Mouse (Mus musculus) midbrain, postnatal 0 days (tissue): ENCODE data around the gene Foxn3. TPM values are rescaled to one million over a fixed set of nuclear protein-coding genes. Genes with fewer than 3 reads are reported as not detected.

ENCODE experiments used
- ATAC-seq: fragments of 200-750 bp; cut with Nextera tagmentation; 2 replicates; pipeline ENCODE4 v1.8.0; 2017; ENCODE audit warnings: moderate number of reproducible peaks, mild to moderate bottlenecking, moderate TSS enrichment, moderate library complexity; ENCODE audit not compliant: low FRiP score
- DNase-seq: peaks from one replicate; pipeline ENCODE4 v3.0.0-alpha.2; 2015; ENCODE audit warnings: low spot score
- H3K27ac ChIP-seq: fragments of 300-500 bp; sonication (generic); 2 replicates; pipeline ENCODE4 v1.5.1; 2014; ENCODE audit warnings: low read depth, mild to moderate bottlenecking, low read length, mixed read lengths
- H3K27me3 ChIP-seq: fragments of 300-500 bp; sonication (generic); 2 replicates; pipeline ENCODE4 v1.6.1; 2014; ENCODE audit warnings: low read length, control low read depth, mixed read lengths; ENCODE audit not compliant: insufficient read depth
- H3K36me3 ChIP-seq: fragments of 300-500 bp; sonication (generic); 2 replicates; pipeline ENCODE4 v1.6.1; 2014; ENCODE audit warnings: low read length, control low read depth, mixed read lengths; ENCODE audit not compliant: insufficient read depth
- H3K4me1 ChIP-seq: fragments of 300-500 bp; sonication (generic); 2 replicates; pipeline ENCODE4 v1.6.1; 2014; ENCODE audit warnings: mild to moderate bottlenecking, control low read depth, antibody characterized with exemption, low read length, mixed read lengths; ENCODE audit not compliant: insufficient read depth
- H3K4me2 ChIP-seq: fragments of 300-500 bp; sonication (generic); 2 replicates; pipeline ENCODE4 v1.6.1; 2014; ENCODE audit warnings: low read depth, mild to moderate bottlenecking, low read length, mixed read lengths; ENCODE audit not compliant: poor library complexity, severe bottlenecking
- H3K4me3 ChIP-seq: fragments of 300-500 bp; sonication (generic); 2 replicates; pipeline ENCODE4 v1.5.1; 2014; ENCODE audit warnings: low read depth, mild to moderate bottlenecking, low read length, moderate library complexity
- H3K9ac ChIP-seq: fragments of 300-500 bp; sonication (generic); replicated peaks from 2 replicates; pipeline ENCODE4 v1.6.1; 2014; ENCODE audit warnings: mild to moderate bottlenecking, low read length, moderate library complexity, mixed read lengths; ENCODE audit not compliant: poor library complexity, severe bottlenecking
- H3K9me3 ChIP-seq: fragments of 300-500 bp; sonication (generic); 2 replicates; pipeline ENCODE4 v1.6.1; 2016; ENCODE audit warnings: low read length, control low read depth
- CTCF ChIP-seq: IDR thresholded peaks from 2 replicates; pipeline ENCODE4 v1.5.1; 2016; ENCODE audit warnings: antibody characterized with exemption, mild to moderate bottlenecking
- WGBS: fragments of 180-500 bp; shearing (Covaris S2); extraction: QIAGEN DNeasy Blood & Tissue Kit; methylation state at CpG from one replicate; pipeline ENCODE4 v1.1.7; 2014; 5-methylcytosine and 5-hydroxymethylcytosine counted together
- polyA plus RNA-seq: library from polyadenylated mRNA; unstranded; fragments of >200 nt; fragmentation: Nextera tagmentation; extraction: Ambion mirVana; gene quantifications from 2 replicates; pipeline ENCODE4 v1.2.1, GENCODE M21; 2015
- total RNA-seq: library from RNA; depleted of rRNA; stranded (reverse); fragments of >200 nt; gene quantifications from 2 replicates; pipeline ENCODE4 v1.2.3, GENCODE M21; 2014

Foxn3 gene
- total and polyA plus RNA-seq, 2 experiments from 2014 or later: 38.9 to 72.7 TPM

DNA sequence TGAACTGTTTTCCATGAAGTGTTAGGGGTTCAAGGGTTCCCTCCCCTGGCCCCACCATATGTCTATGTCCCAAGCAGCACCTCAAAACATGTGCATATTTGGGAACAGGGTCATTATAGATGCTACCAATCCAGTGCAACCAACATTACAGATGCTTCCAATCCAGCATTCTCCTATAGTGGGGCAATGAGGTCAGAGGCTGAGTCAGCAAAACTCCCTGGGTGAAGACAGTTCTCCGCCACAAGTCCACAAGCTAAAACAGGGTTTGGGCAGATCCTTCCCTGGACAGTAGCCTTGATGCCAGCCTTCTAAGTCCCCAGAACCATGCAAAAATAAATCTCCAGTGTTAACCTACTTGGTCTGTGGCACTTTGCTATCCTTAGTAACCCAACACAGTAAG lies 320.1 kb downstream of the Foxn3 start:
- Histone ChIP-seq H3K9me3 (no peaks in the 10 kb centered on the region), H3K36me3 (no peaks in the 10 kb centered on the region), H3K27ac (no peak overlapping the region), H3K4me1 (peaks cover 17% of the 10 kb centered on the region), H3K4me3 (no peak overlapping the region), H3K4me2 (no peak overlapping the region), H3K27me3 (no peaks in the 10 kb centered on the region), H3K9ac (no peak overlapping the region)
- no peak for DNase-seq
- WGBS: 100% methylated on average over 1 of the region's 1 CpGs
- ATAC-seq: no peak
- no peak for TF ChIP-seq CTCF

GRCm38 (mm10) chr12:99240185-99240726 lies 323.1 kb downstream of the Foxn3 start:
- Histone ChIP-seq H3K4me2 (peak overlapping the region; percentile 12; the same call in 1 of the 2 replicates), H3K27ac (0 out of 2 replicates have a peak overlapping the region, but pooled peaks have one; percentile 43)

DNA sequence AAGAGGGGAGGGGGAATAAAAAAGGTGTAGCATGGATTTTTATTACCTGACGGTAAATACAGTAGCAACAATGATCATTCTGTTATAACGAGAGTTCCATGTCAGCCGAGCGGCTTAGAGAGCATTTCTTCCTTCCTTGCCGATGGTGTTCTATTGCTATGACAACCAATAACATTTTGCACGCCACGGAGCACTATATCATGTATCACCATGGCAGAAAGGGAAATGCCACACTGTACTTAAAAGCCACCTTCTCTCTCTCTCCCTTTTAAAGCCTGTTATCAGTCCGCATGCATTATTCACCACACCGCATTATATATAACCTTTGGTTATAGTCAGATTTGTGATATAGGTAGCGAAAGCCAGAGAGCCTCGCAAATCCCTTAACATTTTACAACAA lies 323.6 kb downstream of the Foxn3 start:
- 23% methylated on average over 11 of the region's 11 CpGs for WGBS
- no peaks in the 10 kb centered on the region for H3K27me3 ChIP-seq
- H3K4me1 ChIP-seq: peaks cover 24% of the 10 kb centered on the region
- H3K4me2 ChIP-seq: peak overlapping the region; percentile 12; the same call in 1 of the 2 replicates
- no peaks in the 10 kb centered on the region for H3K9me3 ChIP-seq
- H3K4me3 ChIP-seq: no peak overlapping the region
- peak overlapping the region; percentile 43; the same call in 1 of the 2 replicates for H3K27ac ChIP-seq
- H3K36me3 ChIP-seq: no peaks in the 10 kb centered on the region
- TF ChIP-seq CTCF: no peak
- DNase-seq (peak; percentile 50), ATAC-seq (peak; percentile 68; the same call in 1 of the 2 replicates)
- H3K9ac ChIP-seq: no peak overlapping the region

More at GRCm38 (mm10) chr12:99240185-99240726, 323.1 kb downstream of the Foxn3 start:
- Histone ChIP-seq H3K27me3 (no peaks in the 10 kb centered on the region), H3K9ac (no peak overlapping the region), H3K36me3 (no peaks in the 10 kb centered on the region), H3K9me3 (no peaks in the 10 kb centered on the region), H3K4me3 (no peak overlapping the region), H3K4me1 (peaks cover 23% of the 10 kb centered on the region)
- DNase-seq: no peak
- TF ChIP-seq CTCF: no peak
- no peak for ATAC-seq
- WGBS: 21% methylated on average over 5 of the region's 5 CpGs

DNA sequence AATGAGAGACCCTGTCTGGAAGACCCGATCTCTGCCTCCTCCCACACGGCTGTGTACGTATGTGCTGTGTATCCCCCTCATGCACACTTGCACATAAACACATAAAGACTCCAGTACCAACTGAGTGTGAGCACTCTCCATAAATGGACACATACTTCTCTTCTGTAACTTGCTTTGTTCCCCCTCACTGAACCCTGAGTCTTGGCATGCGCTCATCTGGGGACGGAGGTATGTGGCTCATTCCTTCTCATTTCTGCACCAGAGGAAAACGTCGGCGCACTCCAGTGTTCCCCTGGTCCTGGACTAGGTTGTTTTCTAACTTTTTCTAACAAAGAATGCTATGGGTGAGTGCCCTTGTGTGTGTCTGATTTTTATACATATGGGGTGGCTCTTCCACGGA lies 325.9 kb downstream of the Foxn3 start:
- WGBS: 86% methylated on average over 9 of the region's 9 CpGs
- ATAC-seq: no peak
- no peak for TF ChIP-seq CTCF
- Histone ChIP-seq H3K4me3 (no peak overlapping the region), H3K9ac (no peak overlapping the region), H3K4me2 (no peak overlapping the region), H3K27ac (no peak overlapping the region), H3K4me1 (peaks cover 24% of the 10 kb centered on the region), H3K27me3 (no peaks in the 10 kb centered on the region), H3K36me3 (no peaks in the 10 kb centered on the region), H3K9me3 (no peaks in the 10 kb centered on the region)
- DNase-seq: no peak

DNA sequence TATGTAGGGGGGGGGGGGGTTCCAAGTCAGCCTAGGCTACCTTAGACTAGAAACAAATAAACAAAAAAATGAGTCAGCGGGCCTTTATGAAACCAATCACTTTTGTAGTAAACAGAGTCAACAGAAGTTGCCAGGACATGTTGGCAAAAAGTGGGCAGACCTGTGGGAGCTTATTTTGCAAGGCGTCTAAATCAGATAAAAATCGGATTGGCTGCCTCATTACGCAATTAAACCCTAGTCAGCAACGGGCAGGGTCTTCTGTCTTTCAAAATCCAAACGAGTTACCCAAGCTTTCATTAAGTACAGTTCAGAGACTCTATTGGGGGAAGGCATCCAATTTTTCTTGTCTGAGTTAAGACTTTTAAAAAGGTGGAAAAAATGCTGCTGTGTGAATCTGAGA lies 329.0 kb downstream of the Foxn3 start:
- Histone ChIP-seq H3K27ac (no peak overlapping the region), H3K9ac (no peak overlapping the region), H3K36me3 (no peaks in the 10 kb centered on the region), H3K27me3 (no peaks in the 10 kb centered on the region), H3K4me2 (no peak overlapping the region), H3K4me1 (peaks cover 14% of the 10 kb centered on the region), H3K9me3 (no peaks in the 10 kb centered on the region), H3K4me3 (no peak overlapping the region)
- ATAC-seq: no peak
- WGBS: 60% methylated on average over 6 of the region's 6 CpGs
- TF ChIP-seq CTCF: no peak
- no peak for DNase-seq

- peaks cover 10% of the 10 kb centered on the region for H3K4me1 ChIP-seq
- no peaks in the 10 kb centered on the region for H3K27me3 ChIP-seq
- no peak overlapping the region for H3K4me3 ChIP-seq
Measured at GRCm38 (mm10) chr12:99233386-99233785, 330.0 kb downstream of the Foxn3 start.

More at GRCm38 (mm10) chr12:99233386-99233785, 330.0 kb downstream of the Foxn3 start:
- 39% methylated on average over 2 of the region's 2 CpGs for WGBS
- no peak for TF ChIP-seq CTCF
- ATAC-seq: no peak
- no peak overlapping the region for H3K27ac ChIP-seq
- H3K4me2 ChIP-seq: no peak overlapping the region
- no peaks in the 10 kb centered on the region for H3K36me3 ChIP-seq
- no peaks in the 10 kb centered on the region for H3K9me3 ChIP-seq
- no peak for DNase-seq
- no peak overlapping the region for H3K9ac ChIP-seq
